Mouse (Mus musculus): ENCODE results near the gene Rfx4. TPM values are rescaled to one million over a fixed set of nuclear protein-coding genes. Genes with fewer than 3 reads are reported as not detected.

The Rfx4 gene
- total RNA-seq, 2 experiments from 2014 or later = 10.7 to 12.1 TPM

DNA sequence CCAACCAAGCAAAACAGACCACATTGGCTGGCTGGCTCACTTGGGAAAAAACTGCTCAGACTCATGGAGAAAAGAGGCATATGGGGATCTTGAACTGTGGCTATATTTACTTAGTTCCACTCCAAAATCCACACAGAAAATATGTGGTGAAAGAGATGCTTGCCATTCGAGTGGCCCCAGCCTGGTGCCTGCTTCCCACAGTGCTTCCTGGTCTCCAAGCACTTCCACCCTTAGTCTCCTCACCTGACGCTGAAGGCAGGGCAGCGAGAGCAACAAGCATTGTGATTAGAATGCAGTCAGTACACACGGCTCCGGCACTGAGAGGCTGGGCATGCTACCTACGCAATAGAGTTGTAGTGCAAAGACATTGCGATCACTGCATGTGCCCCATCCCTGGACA lies 111.7 kb downstream of the Rfx4 start:
- no peak overlapping the region for H3K27ac ChIP-seq
- no peak for TF ChIP-seq CTCF (conservative IDR thresholded peaks at IDR 0.05)
- H3K4me3 ChIP-seq = no peak overlapping the region
- no peak for DNase-seq (ENCODE audit: low spot score in 2 of 2)

DNA sequence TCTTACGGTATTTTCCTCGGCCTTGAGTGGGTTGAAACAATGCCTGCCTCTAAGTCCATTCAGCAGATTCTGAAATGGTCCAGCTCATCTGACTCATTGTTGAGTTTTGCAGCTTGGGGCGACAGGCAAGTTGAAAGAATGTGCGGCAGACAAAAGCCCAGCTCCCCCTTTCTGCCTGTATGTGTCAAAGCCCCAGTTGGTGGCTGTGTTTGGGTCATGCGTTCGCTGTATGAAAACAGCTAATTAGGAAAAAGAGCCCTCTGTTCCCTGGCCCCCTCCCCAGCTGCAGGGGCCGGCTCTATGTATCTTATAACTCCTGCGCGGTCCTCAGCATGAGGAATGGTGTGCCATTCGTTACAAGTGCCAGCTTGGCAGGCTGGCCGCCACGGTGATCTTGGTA lies 115.4 kb downstream of the Rfx4 start:
- Histone ChIP-seq H3K4me3 (no peak overlapping the region), H3K27ac (no peak overlapping the region)
- no peak for DNase-seq (ENCODE audit: low spot score in 2 of 2)
- TF ChIP-seq CTCF (conservative IDR thresholded peaks at IDR 0.05) = no peak

DNA sequence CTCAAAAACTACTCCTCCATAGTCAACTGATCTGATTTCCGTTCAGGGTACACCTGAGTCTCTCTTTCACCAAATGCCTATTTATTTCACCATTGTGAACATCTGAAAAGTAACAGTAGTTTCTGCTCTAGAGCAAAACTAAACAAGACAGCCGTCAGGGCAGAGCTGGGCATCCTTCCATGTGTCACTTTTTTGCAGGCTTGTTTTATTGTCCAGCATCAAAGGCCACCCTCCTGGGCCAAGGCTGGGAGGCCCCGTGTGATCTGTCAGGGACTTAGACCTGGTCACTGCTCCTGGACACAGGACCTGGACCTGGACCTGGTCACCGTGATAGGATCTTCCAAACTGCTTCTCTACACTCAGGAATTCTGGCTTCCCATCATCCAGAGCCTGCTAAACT lies 116.1 kb downstream of the Rfx4 start:
- Histone ChIP-seq H3K27ac (no peak overlapping the region), H3K4me3 (no peak overlapping the region)
- no peak for TF ChIP-seq CTCF (conservative IDR thresholded peaks at IDR 0.05)
- no peak for DNase-seq (ENCODE audit: low spot score in 2 of 2)

GRCm38 (mm10) chr10:84879823-84880571 lies 124.1 kb downstream of the Rfx4 start:
- Histone ChIP-seq H3K27ac (no peak overlapping the region), H3K4me3 (no peak overlapping the region)
- DNase-seq (ENCODE audit: low spot score in 2 of 2) = no peak
- TF ChIP-seq CTCF (conservative IDR thresholded peaks at IDR 0.05) = no peak

- H3K27ac ChIP-seq = no peak overlapping the region
- H3K4me3 ChIP-seq = no peak overlapping the region
These were observed 126.7 kb downstream of the Rfx4 start for GRCm38 (mm10) chr10:84882528-84882927.

DNA sequence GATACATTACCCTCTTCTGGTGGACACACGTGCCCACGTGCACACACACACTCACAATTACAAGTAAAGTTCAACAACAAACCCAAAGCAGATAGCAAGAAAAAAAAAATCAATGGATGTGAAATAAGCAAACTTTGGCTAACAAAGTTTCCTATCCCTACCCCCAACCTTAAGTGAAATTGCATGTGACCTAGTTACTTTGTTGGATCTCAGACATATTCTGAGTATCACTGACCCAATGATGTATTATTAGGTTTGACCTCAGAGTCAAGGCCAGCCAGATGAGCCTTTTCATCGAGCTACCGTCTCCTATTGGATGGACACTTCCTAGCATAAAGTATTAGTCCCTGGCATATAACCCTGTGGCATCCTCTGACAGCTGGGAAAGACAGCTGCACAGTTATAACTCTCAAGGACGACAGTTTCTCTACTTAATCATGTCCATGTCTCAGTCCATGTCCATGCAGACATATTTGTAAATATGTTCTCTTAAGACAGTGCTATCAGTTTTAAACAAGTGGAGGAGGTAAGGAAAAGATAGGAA lies 129.6 kb downstream of the Rfx4 start:
- DNase-seq (ENCODE audit: low spot score in 2 of 2) = no peak
- TF ChIP-seq CTCF (conservative IDR thresholded peaks at IDR 0.05) = no peak
- no peak overlapping the region for H3K4me3 ChIP-seq
- H3K27ac ChIP-seq = no peak overlapping the region

More at GRCm38 (mm10) chr10:84882528-84882927, 126.7 kb downstream of the Rfx4 start:
- DNase-seq (ENCODE audit: low spot score in 2 of 2) = no peak
- TF ChIP-seq CTCF (conservative IDR thresholded peaks at IDR 0.05) = no peak

GRCm38 (mm10) chr10:84886221-84886627 lies 130.4 kb downstream of the Rfx4 start:
- TF ChIP-seq CTCF (conservative IDR thresholded peaks at IDR 0.05) = no peak
- H3K4me3 ChIP-seq = no peak overlapping the region
- no peak overlapping the region for H3K27ac ChIP-seq
- no peak for DNase-seq (ENCODE audit: low spot score in 2 of 2)

DNA sequence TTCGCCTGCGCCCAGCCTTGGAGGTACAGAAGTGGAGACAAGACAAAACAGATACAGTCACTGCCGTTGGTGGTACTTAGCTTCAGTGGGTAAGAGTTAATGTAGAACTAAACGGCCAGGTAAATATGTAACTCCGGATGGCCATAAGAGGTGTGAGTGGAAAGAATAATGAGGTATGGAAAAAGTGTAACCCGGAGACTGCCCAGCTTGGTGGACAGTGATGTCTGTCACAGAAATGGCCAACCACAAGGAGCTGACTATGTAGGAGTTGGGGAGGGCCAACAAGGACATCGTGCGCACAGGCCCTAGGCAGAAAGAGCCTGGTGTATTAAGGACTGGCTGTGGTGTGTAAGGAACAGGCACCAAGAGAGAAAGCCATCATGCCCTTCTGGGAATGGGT lies 130.9 kb downstream of the Rfx4 start:
- no peak for DNase-seq (ENCODE audit: low spot score in 2 of 2)
- no peak overlapping the region for H3K27ac ChIP-seq
- H3K4me3 ChIP-seq = no peak overlapping the region
- TF ChIP-seq CTCF (conservative IDR thresholded peaks at IDR 0.05) = no peak

GRCm38 (mm10) chr10:84889096-84889846 lies 133.4 kb downstream of the Rfx4 start:
- no peak for DNase-seq (ENCODE audit: low spot score in 2 of 2)
- H3K27ac ChIP-seq = no peak overlapping the region
- no peak for TF ChIP-seq CTCF (conservative IDR thresholded peaks at IDR 0.05)

DNA sequence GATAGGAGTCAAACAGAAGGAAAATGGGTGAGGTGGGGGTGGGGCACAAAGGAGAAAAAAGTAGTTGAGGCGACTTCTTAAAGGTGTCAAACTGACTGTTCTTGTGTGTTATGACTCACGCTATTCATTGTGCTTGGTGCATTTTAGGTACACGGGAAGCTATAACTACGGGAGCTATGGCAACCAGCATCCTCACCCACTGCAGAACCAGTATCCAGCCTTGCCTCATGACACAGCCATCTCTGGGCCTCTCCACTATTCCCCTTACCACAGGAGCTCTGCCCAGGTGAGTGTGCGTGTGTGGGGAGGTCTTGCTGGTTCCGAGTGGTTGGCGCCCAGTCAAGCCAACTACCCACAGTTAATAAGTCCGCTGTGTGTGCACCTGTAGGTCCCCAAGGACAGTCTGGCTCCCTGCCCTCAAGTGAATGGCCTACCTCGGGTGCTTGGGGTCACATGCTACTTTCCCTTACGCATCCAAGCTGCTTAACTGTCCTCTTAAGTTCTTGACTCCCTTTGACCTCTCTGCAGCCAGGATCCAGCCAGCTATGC lies 140.0 kb downstream of the Rfx4 start:
- no peak overlapping the region for H3K27ac ChIP-seq
- peak in 1 of 2 experiments; percentile 27 for DNase-seq (ENCODE audit: low spot score in 2 of 2)
- H3K4me3 ChIP-seq = no peak overlapping the region
- TF ChIP-seq CTCF (conservative IDR thresholded peaks at IDR 0.05) = no peak

More at GRCm38 (mm10) chr10:84889096-84889846, 133.4 kb downstream of the Rfx4 start:
- no peak overlapping the region for H3K4me3 ChIP-seq

DNA sequence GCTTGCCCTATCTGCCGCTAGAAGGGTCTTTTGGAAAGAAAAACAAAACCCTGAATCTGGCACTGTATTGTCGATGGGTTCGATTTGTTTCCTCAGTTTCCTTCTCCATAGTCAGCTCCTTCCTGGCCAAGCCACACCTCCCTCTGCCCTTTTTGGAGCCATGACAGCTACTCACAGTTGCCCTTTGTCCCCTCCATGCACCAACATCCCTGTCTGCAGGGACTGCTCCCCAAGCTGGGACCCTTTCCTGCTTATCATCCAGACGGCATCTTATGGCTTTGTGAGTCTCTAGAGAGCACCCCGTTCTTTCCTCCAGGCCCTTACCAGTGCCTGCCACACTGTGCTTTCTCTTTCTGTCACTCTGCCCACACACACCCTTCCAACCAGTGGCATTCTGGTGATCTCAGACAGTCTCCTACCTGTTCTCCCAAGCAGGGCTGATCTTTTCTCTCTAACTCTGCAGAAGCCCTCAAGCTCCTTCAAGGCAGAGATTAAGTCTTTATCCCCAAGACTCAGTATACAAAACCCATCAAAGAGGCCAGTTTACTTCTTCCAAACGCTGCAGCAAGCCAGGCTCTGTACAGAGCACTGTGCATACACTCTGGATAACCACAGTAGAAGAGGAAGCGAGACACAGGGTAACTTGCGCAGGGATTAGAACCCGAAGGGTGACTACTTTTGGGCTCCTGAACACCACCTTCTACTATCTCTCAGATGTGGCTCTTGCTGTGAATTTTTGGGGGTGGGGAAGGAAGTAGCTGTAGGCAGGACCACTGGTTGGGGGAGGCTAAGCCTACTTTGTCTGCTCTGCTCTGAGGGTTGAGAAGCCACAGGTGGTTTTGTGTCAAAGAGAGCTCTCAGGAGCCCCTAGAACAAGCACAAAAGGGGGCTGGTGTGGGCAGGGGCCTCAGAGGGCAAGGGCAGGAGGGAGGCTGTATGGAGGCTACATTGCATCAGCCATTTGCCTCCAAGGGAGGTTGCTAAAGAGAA lies 141.4 kb downstream of the Rfx4 start:
- no peak for TF ChIP-seq CTCF (conservative IDR thresholded peaks at IDR 0.05)
- Histone ChIP-seq H3K4me3 (no peak overlapping the region), H3K27ac (no peak overlapping the region)
- no peak for DNase-seq (ENCODE audit: low spot score in 2 of 2)
